Mouse (Mus musculus): ENCODE measurements at regions not wholly inside any gene's neighbourhood (a gene's known extent, or its start where the extent isn't known, plus 50 kb on each side); places are given as distances from the start of the nearest gene placed in this dataset.

- no peaks in the 10 kb centered on the region for H3K4me1 ChIP-seq (ENCODE audit: control insufficient read depth, insufficient read depth, low read length)
- no peak for ATAC-seq (replicated peaks; ENCODE audit: insufficient number of reproducible peaks, low FRiP score, low TSS enrichment, low read depth)
- H3K4me3 ChIP-seq (ENCODE audit: low read depth, low read length) = no peak overlapping the region
- H3K9me3 ChIP-seq (replicated peaks; ENCODE audit: control insufficient read depth, low read length) = no peaks in the 10 kb centered on the region
- no peak overlapping the region for H3K9ac ChIP-seq (replicated peaks; ENCODE audit: low read length)
- H3K4me2 ChIP-seq (ENCODE audit: low read depth, low read length) = no peak overlapping the region
- H3K27ac ChIP-seq (replicated peaks; ENCODE audit: low read depth, low read length) = no peak overlapping the region
- DNase-seq (ENCODE audit: low spot score) = no peak
- no peaks in the 10 kb centered on the region for H3K36me3 ChIP-seq (replicated peaks; ENCODE audit: control insufficient read depth, insufficient read depth, low read depth, low read length)
- no peaks in the 10 kb centered on the region for H3K27me3 ChIP-seq (ENCODE audit: control insufficient read depth, insufficient read depth, low read length)
Measured at GRCm38 (mm10) chr8:103324016-103324665, 538.7 kb upstream of the Cdh11 start.

- no peak overlapping the region for H3K4me2 ChIP-seq (ENCODE audit: low read depth, low read length)
- H3K4me1 ChIP-seq (ENCODE audit: control insufficient read depth, insufficient read depth, low read length) = no peaks in the 10 kb centered on the region
- DNase-seq (ENCODE audit: low spot score) (no peak), ATAC-seq (replicated peaks; ENCODE audit: insufficient number of reproducible peaks, low FRiP score, low TSS enrichment, low read depth) (no peak)
- H3K4me3 ChIP-seq (ENCODE audit: low read depth, low read length) = no peak overlapping the region
- H3K27me3 ChIP-seq (ENCODE audit: control insufficient read depth, insufficient read depth, low read length) = no peaks in the 10 kb centered on the region
- no peaks in the 10 kb centered on the region for H3K9me3 ChIP-seq (replicated peaks; ENCODE audit: control insufficient read depth, low read length)
- H3K9ac ChIP-seq (replicated peaks; ENCODE audit: low read length) = no peak overlapping the region
- 63% methylated on average over 2 of the region's 2 CpGs for WGBS
- H3K27ac ChIP-seq (replicated peaks; ENCODE audit: low read depth, low read length) = no peak overlapping the region
- no peaks in the 10 kb centered on the region for H3K36me3 ChIP-seq (replicated peaks; ENCODE audit: control insufficient read depth, insufficient read depth, low read depth, low read length)
Measured at GRCm38 (mm10) chr8:103331415-103331814, 546.0 kb upstream of the Cdh11 start.

- ATAC-seq (replicated peaks; ENCODE audit: insufficient number of reproducible peaks, low FRiP score, low TSS enrichment, low read depth) (no peak), DNase-seq (ENCODE audit: low spot score) (no peak)
- Histone ChIP-seq H3K27me3 (ENCODE audit: control insufficient read depth, insufficient read depth, low read length) (no peaks in the 10 kb centered on the region), H3K9me3 (replicated peaks; ENCODE audit: control insufficient read depth, low read length) (no peaks in the 10 kb centered on the region), H3K9ac (replicated peaks; ENCODE audit: low read length) (no peak overlapping the region), H3K36me3 (replicated peaks; ENCODE audit: control insufficient read depth, insufficient read depth, low read depth, low read length) (no peaks in the 10 kb centered on the region), H3K4me1 (ENCODE audit: control insufficient read depth, insufficient read depth, low read length) (no peaks in the 10 kb centered on the region), H3K4me2 (ENCODE audit: low read depth, low read length) (no peak overlapping the region), H3K4me3 (ENCODE audit: low read depth, low read length) (no peak overlapping the region), H3K27ac (replicated peaks; ENCODE audit: low read depth, low read length) (no peak overlapping the region)
- WGBS = 86% methylated on average over 3 of the region's 3 CpGs
Measured at GRCm38 (mm10) chr8:103337314-103337713, 551.9 kb upstream of the Cdh11 start.

GRCm38 (mm10) chr8:103339042-103339441, 553.6 kb upstream of the Cdh11 start:
- no peaks in the 10 kb centered on the region for H3K4me1 ChIP-seq (ENCODE audit: control insufficient read depth, insufficient read depth, low read length)
- H3K4me2 ChIP-seq (ENCODE audit: low read depth, low read length) = no peak overlapping the region
- ATAC-seq (replicated peaks; ENCODE audit: insufficient number of reproducible peaks, low FRiP score, low TSS enrichment, low read depth) (no peak), DNase-seq (ENCODE audit: low spot score) (no peak)
- 90% methylated on average over 2 of the region's 2 CpGs for WGBS
- H3K27ac ChIP-seq (replicated peaks; ENCODE audit: low read depth, low read length) = no peak overlapping the region
- no peak overlapping the region for H3K4me3 ChIP-seq (ENCODE audit: low read depth, low read length)
- no peak overlapping the region for H3K9ac ChIP-seq (replicated peaks; ENCODE audit: low read length)
- H3K9me3 ChIP-seq (replicated peaks; ENCODE audit: control insufficient read depth, low read length) = no peaks in the 10 kb centered on the region
- no peaks in the 10 kb centered on the region for H3K36me3 ChIP-seq (replicated peaks; ENCODE audit: control insufficient read depth, insufficient read depth, low read depth, low read length)
- H3K27me3 ChIP-seq (ENCODE audit: control insufficient read depth, insufficient read depth, low read length) = no peaks in the 10 kb centered on the region

- ATAC-seq (replicated peaks; ENCODE audit: insufficient number of reproducible peaks, low FRiP score, low TSS enrichment, low read depth) (no peak), DNase-seq (ENCODE audit: low spot score) (no peak)
- no peaks in the 10 kb centered on the region for H3K4me1 ChIP-seq (ENCODE audit: control insufficient read depth, insufficient read depth, low read length)
- no peak overlapping the region for H3K27ac ChIP-seq (replicated peaks; ENCODE audit: low read depth, low read length)
- no peaks in the 10 kb centered on the region for H3K9me3 ChIP-seq (replicated peaks; ENCODE audit: control insufficient read depth, low read length)
- H3K4me3 ChIP-seq (ENCODE audit: low read depth, low read length) = no peak overlapping the region
- no peaks in the 10 kb centered on the region for H3K27me3 ChIP-seq (ENCODE audit: control insufficient read depth, insufficient read depth, low read length)
- no peak overlapping the region for H3K4me2 ChIP-seq (ENCODE audit: low read depth, low read length)
- no peaks in the 10 kb centered on the region for H3K36me3 ChIP-seq (replicated peaks; ENCODE audit: control insufficient read depth, insufficient read depth, low read depth, low read length)
- 89% methylated on average over 5 of the region's 5 CpGs for WGBS
- H3K9ac ChIP-seq (replicated peaks; ENCODE audit: low read length) = no peak overlapping the region
Measured at GRCm38 (mm10) chr8:103339951-103340350, 554.5 kb upstream of the Cdh11 start.

GRCm38 (mm10) chr8:103343891-103344290, 558.4 kb upstream of the Cdh11 start:
- Histone ChIP-seq H3K4me1 (ENCODE audit: control insufficient read depth, insufficient read depth, low read length) (no peaks in the 10 kb centered on the region), H3K36me3 (replicated peaks; ENCODE audit: control insufficient read depth, insufficient read depth, low read depth, low read length) (no peaks in the 10 kb centered on the region), H3K9ac (replicated peaks; ENCODE audit: low read length) (no peak overlapping the region), H3K9me3 (replicated peaks; ENCODE audit: control insufficient read depth, low read length) (no peaks in the 10 kb centered on the region), H3K4me2 (ENCODE audit: low read depth, low read length) (no peak overlapping the region), H3K4me3 (ENCODE audit: low read depth, low read length) (no peak overlapping the region), H3K27me3 (ENCODE audit: control insufficient read depth, insufficient read depth, low read length) (no peaks in the 10 kb centered on the region), H3K27ac (replicated peaks; ENCODE audit: low read depth, low read length) (no peak overlapping the region)
- DNase-seq (ENCODE audit: low spot score) = no peak
- no peak for ATAC-seq (replicated peaks; ENCODE audit: insufficient number of reproducible peaks, low FRiP score, low TSS enrichment, low read depth)
- WGBS = 95% methylated on average over 3 of the region's 3 CpGs

GRCm38 (mm10) chr8:103344871-103345270, 559.4 kb upstream of the Cdh11 start:
- Histone ChIP-seq H3K27me3 (ENCODE audit: control insufficient read depth, insufficient read depth, low read length) (no peaks in the 10 kb centered on the region), H3K4me2 (ENCODE audit: low read depth, low read length) (no peak overlapping the region), H3K9ac (replicated peaks; ENCODE audit: low read length) (no peak overlapping the region), H3K36me3 (replicated peaks; ENCODE audit: control insufficient read depth, insufficient read depth, low read depth, low read length) (no peaks in the 10 kb centered on the region), H3K9me3 (replicated peaks; ENCODE audit: control insufficient read depth, low read length) (no peaks in the 10 kb centered on the region), H3K27ac (replicated peaks; ENCODE audit: low read depth, low read length) (no peak overlapping the region), H3K4me1 (ENCODE audit: control insufficient read depth, insufficient read depth, low read length) (no peaks in the 10 kb centered on the region), H3K4me3 (ENCODE audit: low read depth, low read length) (no peak overlapping the region)
- DNase-seq (ENCODE audit: low spot score) (no peak), ATAC-seq (replicated peaks; ENCODE audit: insufficient number of reproducible peaks, low FRiP score, low TSS enrichment, low read depth) (no peak)
- WGBS = 69% methylated on average over 2 of the region's 2 CpGs

- Histone ChIP-seq H3K4me3 (ENCODE audit: low read depth, low read length) (no peak overlapping the region), H3K4me2 (ENCODE audit: low read depth, low read length) (no peak overlapping the region), H3K9ac (replicated peaks; ENCODE audit: low read length) (no peak overlapping the region), H3K36me3 (replicated peaks; ENCODE audit: control insufficient read depth, insufficient read depth, low read depth, low read length) (no peaks in the 10 kb centered on the region), H3K27me3 (ENCODE audit: control insufficient read depth, insufficient read depth, low read length) (no peaks in the 10 kb centered on the region), H3K4me1 (ENCODE audit: control insufficient read depth, insufficient read depth, low read length) (no peaks in the 10 kb centered on the region), H3K27ac (replicated peaks; ENCODE audit: low read depth, low read length) (no peak overlapping the region), H3K9me3 (replicated peaks; ENCODE audit: control insufficient read depth, low read length) (no peaks in the 10 kb centered on the region)
- DNase-seq (ENCODE audit: low spot score) = no peak
- 57% methylated on average over 7 of the region's 7 CpGs for WGBS
- ATAC-seq (replicated peaks; ENCODE audit: insufficient number of reproducible peaks, low FRiP score, low TSS enrichment, low read depth) = no peak
Measured at GRCm38 (mm10) chr8:103347158-103347871, 561.9 kb upstream of the Cdh11 start.

All from embryonic facial prominence, embryonic 11.5 days (tissue).